12 mouse cellular contexts compared by ENCODE assay signal in the genomic region with DNA sequence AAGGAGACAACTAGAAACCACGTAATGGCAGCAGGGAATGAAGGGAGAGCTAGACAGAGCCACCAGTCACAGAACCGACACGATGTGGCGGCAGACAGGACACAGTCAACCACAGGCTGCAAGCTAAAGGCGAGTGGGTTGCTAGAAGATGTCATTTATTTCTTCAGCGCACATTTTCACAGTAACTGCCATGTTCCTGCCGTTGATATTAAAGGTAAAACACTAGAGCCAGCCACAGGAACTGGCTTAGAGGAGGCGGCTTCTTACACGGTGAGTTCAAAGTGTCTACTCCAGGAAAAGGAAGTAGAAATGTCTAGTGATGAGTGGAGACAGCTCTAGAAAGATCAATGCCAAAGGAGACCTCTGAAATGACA. TPM values are rescaled to one million over a fixed set of nuclear protein-coding genes. Genes with fewer than 3 reads are reported as not detected.
A peak's percentile ranks its signal among the peaks of the same experiment; 100 is the strongest.
DNase-seq lines count a peak whose midpoint lies in the region; ATAC-seq and TF ChIP-seq lines count a peak whose summit lies in the region.
"Had no signal": no experiment of that assay in that cellular context is flagged by ENCODE, and none has a peak within 500 bp of the region (broad histone marks: within the 10 kb centered on the region; RNA-seq: fewer than 3 reads in every experiment).

No protein-coding gene starts in this region.

- peaks cover 13% of the 10 kb centered on the region for H3K4me1 ChIP-seq in embryonic facial prominence, embryonic 12.5 days
- H3K4me1 ChIP-seq in embryonic facial prominence, embryonic 10.5 days: peaks cover 11% of the 10 kb centered on the region
- peaks cover 33 to 38% of the 10 kb centered on the region in 2 experiments for H3K4me1 ChIP-seq in MEL (ENCODE audit: control insufficient read depth in 1 of 2, insufficient read depth in 2 of 2, low read length in 2 of 2)
- peaks cover 67% of the 10 kb centered on the region for H3K4me1 ChIP-seq in liver, embryonic 12.5 days
- peaks cover under 1% of the 10 kb centered on the region; the same call in 1 of the 2 replicates for H3K4me1 ChIP-seq in midbrain, postnatal 0 days (ENCODE audit: insufficient read depth, low read length)
- H3K4me1 ChIP-seq in heart, embryonic 10.5 days: peaks cover 29% of the 10 kb centered on the region

- no peaks in the 10 kb centered on the region for H3K27me3 ChIP-seq in embryonic facial prominence, embryonic 12.5 days
- H3K27me3 ChIP-seq in embryonic facial prominence, embryonic 10.5 days (replicated peaks; ENCODE audit: low read depth, poor library complexity, severe bottlenecking): no peaks in the 10 kb centered on the region
- H3K27me3 ChIP-seq in MEL (ENCODE audit: control insufficient read depth in 1 of 2, insufficient read depth in 2 of 2, low read length in 2 of 2): no peaks in the 10 kb centered on the region
- H3K27me3 ChIP-seq in liver, embryonic 12.5 days (replicated peaks): no peaks in the 10 kb centered on the region
- H3K27me3 ChIP-seq in midbrain, postnatal 0 days (ENCODE audit: insufficient read depth, low read length): no peaks in the 10 kb centered on the region
- H3K27me3 ChIP-seq in heart, embryonic 10.5 days (ENCODE audit: insufficient read depth, poor library complexity, severe bottlenecking): no peaks in the 10 kb centered on the region
- H3K27me3 ChIP-seq: embryonic facial prominence, embryonic 15.5 days had no signal

- H3K4me2 ChIP-seq in embryonic facial prominence, embryonic 12.5 days (replicated peaks): no peak overlapping the region
- peak overlapping the region; percentile 54 for H3K4me2 ChIP-seq in liver, embryonic 12.5 days
- H3K4me2 ChIP-seq in midbrain, postnatal 0 days (ENCODE audit: low read depth, low read length, poor library complexity, severe bottlenecking): no peak overlapping the region
- H3K4me2 ChIP-seq: embryonic facial prominence, embryonic 15.5 days had no signal

- no peaks in the 10 kb centered on the region for H3K36me3 ChIP-seq in embryonic facial prominence, embryonic 12.5 days
- peaks cover 21% of the 10 kb centered on the region for H3K36me3 ChIP-seq in embryonic facial prominence, embryonic 10.5 days (replicated peaks)
- H3K36me3 ChIP-seq in MEL (ENCODE audit: control insufficient read depth in 1 of 2, insufficient read depth in 2 of 2, low read length in 2 of 2): peaks cover 0 to 50% of the 10 kb centered on the region in 2 experiments; a peak in 2 of 4 replicates
- H3K36me3 ChIP-seq in liver, embryonic 12.5 days: peaks cover 12% of the 10 kb centered on the region
- 0 out of 2 replicates have a peak, but pooled peaks cover 2% of the 10 kb centered on the region for H3K36me3 ChIP-seq in midbrain, postnatal 0 days (ENCODE audit: insufficient read depth, low read length)
- H3K36me3 ChIP-seq in heart, embryonic 10.5 days: peaks cover 9% of the 10 kb centered on the region
- H3K36me3 ChIP-seq: embryonic facial prominence, embryonic 15.5 days had no signal

- WGBS in embryonic facial prominence, embryonic 12.5 days: 88% methylated on average over 9 of the region's 9 CpGs
- 84% methylated on average over 9 of the region's 9 CpGs for WGBS in embryonic facial prominence, embryonic 10.5 days
- WGBS in liver, embryonic 12.5 days (ENCODE audit: insufficient replicate concordance): 17% methylated on average over 9 of the region's 9 CpGs
- 83% methylated on average over 9 of the region's 9 CpGs for WGBS in midbrain, postnatal 0 days
- 80% methylated on average over 9 of the region's 9 CpGs for WGBS in heart, embryonic 10.5 days

- no peak overlapping the region for H3K4me3 ChIP-seq in embryonic facial prominence, embryonic 12.5 days
- no peak overlapping the region for H3K4me3 ChIP-seq in embryonic facial prominence, embryonic 10.5 days
- H3K4me3 ChIP-seq in MEL (ENCODE audit: control insufficient read depth in 1 of 2, insufficient read depth in 1 of 2, low read depth in 2 of 2, low read length in 2 of 2): peak overlapping the region; percentile 1 to 50
- H3K4me3 ChIP-seq in liver, embryonic 12.5 days: peak overlapping the region; percentile 19; the same call in 1 of the 2 replicates
- no peak overlapping the region for H3K4me3 ChIP-seq in midbrain, postnatal 0 days (ENCODE audit: low read depth, low read length)
- no peak overlapping the region for H3K4me3 ChIP-seq in heart, embryonic 10.5 days
- H3K4me3 ChIP-seq: embryonic facial prominence, embryonic 15.5 days had no signal

- H3K79me2 ChIP-seq in MEL (ENCODE audit: control insufficient read depth, insufficient read depth, low read length, poor library complexity): peaks cover 24% of the 10 kb centered on the region

- no peak for TF ChIP-seq CTCF in MEL (IDR thresholded peaks at IDR 0.05 in 2 of 3, conservative IDR thresholded peaks at IDR 0.05 in 1 of 3; ENCODE audit: control insufficient read depth in 1 of 3, insufficient read depth in 1 of 3, low read depth in 2 of 3, low read length in 3 of 3, poor library complexity in 1 of 3, severe bottlenecking in 1 of 3)
- TF ChIP-seq CTCF in midbrain, postnatal 0 days (IDR thresholded peaks at IDR 0.05): no peak

- 0 out of 2 replicates have a peak overlapping the region, but pooled peaks have one; percentile 17 for H3K27ac ChIP-seq in embryonic facial prominence, embryonic 12.5 days
- no peak overlapping the region for H3K27ac ChIP-seq in embryonic facial prominence, embryonic 10.5 days (replicated peaks)
- H3K27ac ChIP-seq in MEL (ENCODE audit: control insufficient read depth, low read depth, low read length): peak overlapping the region; percentile 98
- peak overlapping the region; percentile 84 for H3K27ac ChIP-seq in liver, embryonic 12.5 days
- no peak overlapping the region for H3K27ac ChIP-seq in midbrain, postnatal 0 days (ENCODE audit: low read depth, low read length)
- H3K27ac ChIP-seq in heart, embryonic 10.5 days: no peak overlapping the region

- no peaks in the 10 kb centered on the region for H3K9me3 ChIP-seq in embryonic facial prominence, embryonic 12.5 days
- no peaks in the 10 kb centered on the region for H3K9me3 ChIP-seq in embryonic facial prominence, embryonic 10.5 days
- H3K9me3 ChIP-seq in MEL (replicated peaks; ENCODE audit: insufficient read depth, low read length): no peaks in the 10 kb centered on the region
- H3K9me3 ChIP-seq in liver, embryonic 12.5 days (replicated peaks): no peaks in the 10 kb centered on the region
- H3K9me3 ChIP-seq in midbrain, postnatal 0 days (ENCODE audit: low read length): no peaks in the 10 kb centered on the region
- no peaks in the 10 kb centered on the region for H3K9me3 ChIP-seq in heart, embryonic 10.5 days
- H3K9me3 ChIP-seq: embryonic facial prominence, embryonic 15.5 days had no signal

- ATAC-seq in embryonic facial prominence, embryonic 12.5 days (ENCODE audit: insufficient number of reproducible peaks, insufficient read depth, low FRiP score, low TSS enrichment): no peak
- ATAC-seq in liver, embryonic 12.5 days: peak; percentile 35; the same call in 1 of the 2 replicates
- ATAC-seq in midbrain, postnatal 0 days (ENCODE audit: low FRiP score): no peak

- no peak for TF ChIP-seq RAD21 in MEL (IDR thresholded peaks at IDR 0.05; ENCODE audit: low read depth, low read length)

- no peak overlapping the region for H3K9ac ChIP-seq in embryonic facial prominence, embryonic 12.5 days
- H3K9ac ChIP-seq in MEL (ENCODE audit: control insufficient read depth, low read depth, low read length, poor library complexity, severe bottlenecking): peak overlapping the region; percentile 85
- peak overlapping the region; percentile 63 for H3K9ac ChIP-seq in liver, embryonic 12.5 days
- no peak overlapping the region for H3K9ac ChIP-seq in midbrain, postnatal 0 days (replicated peaks; ENCODE audit: low read length, poor library complexity, severe bottlenecking)
- H3K9ac ChIP-seq: embryonic facial prominence, embryonic 15.5 days had no signal

- TF ChIP-seq EP300 in MEL (IDR thresholded peaks at IDR 0.05; ENCODE audit: low read depth in 1 of 2, low read length in 2 of 2): no peak

- TF ChIP-seq POLR2A in MEL (IDR thresholded peaks at IDR 0.05; ENCODE audit: control insufficient read depth in 1 of 2, insufficient read depth in 1 of 2, low read depth in 1 of 2, low read length in 2 of 2, poor library complexity in 1 of 2): peak; percentile 5 to 36; a peak in 1 of 4 replicates

- DNase-seq in embryonic facial prominence, embryonic 10.5 days (ENCODE audit: low spot score): no peak
- DNase-seq in MEL (ENCODE audit: low read depth, low spot score): peak; percentile 82
- DNase-seq in natural killer cell, adult 2 months (ENCODE audit: low spot score in 2 of 2): peak; percentile 51 to 71
- DNase-seq in frontal cortex, postnatal 25 days (ENCODE audit: low spot score in 2 of 2): no peak
- DNase-seq in midbrain, postnatal 0 days (ENCODE audit: low spot score): no peak
- DNase-seq in heart, embryonic 10.5 days (ENCODE audit: low spot score): no peak
- DNase-seq: cerebellum, adult 2 months; retina, postnatal 1 day had no signal

RNA-seq across cellular contexts. Expression of gene Zbtb25, which starts 7.1 kb away (rescaled TPM):
- polyA plus RNA-seq in embryonic facial prominence, embryonic 12.5 days (2016; fragmentation: Nextera tagmentation; extraction: Ambion mirVana): 20.6 and 22.4 TPM in 2 replicates
- 14.6 and 17.7 TPM in 2 replicates for polyA plus RNA-seq in embryonic facial prominence, embryonic 10.5 days (2016; fragmentation: Nextera tagmentation; extraction: Ambion mirVana)
- 5.1 and 5.5 TPM in 2 replicates for total RNA-seq in MEL (2012; rRNA removed)
- 10 to 100 TPM in 1 of 2 experiments, not detected in 1; 12.3 TPM for polyA plus RNA-seq in MEL (2012; ENCODE audit: insufficient read depth in 1 of 2, insufficient read length in 2 of 2, low read depth in 1 of 2, low replicate concordance in 2 of 2, missing spikeins in 1 of 2)
- 10.3 and 10.8 TPM in 2 replicates for polyA plus RNA-seq in liver, embryonic 12.5 days (2016; fragmentation: Nextera tagmentation; extraction: Ambion mirVana)
- total RNA-seq in midbrain, postnatal 0 days (2014; rRNA removed): 19.9 and 24.4 TPM in 2 replicates
- 10.9 and 11.5 TPM in 2 replicates for polyA plus RNA-seq in midbrain, postnatal 0 days (2015; fragmentation: Nextera tagmentation; extraction: Ambion mirVana)
- 12.7 and 16.8 TPM in 2 replicates for polyA plus RNA-seq in heart, embryonic 10.5 days (2016; fragmentation: Nextera tagmentation; extraction: Ambion mirVana)

RNA-seq across cellular contexts. Expression of gene Zbtb1, which starts 7.8 kb away (rescaled TPM):
- 11.0 and 11.7 TPM in 2 replicates for polyA plus RNA-seq in embryonic facial prominence, embryonic 12.5 days (2016; fragmentation: Nextera tagmentation; extraction: Ambion mirVana)
- 9.4 and 10.0 TPM in 2 replicates for polyA plus RNA-seq in embryonic facial prominence, embryonic 10.5 days (2016; fragmentation: Nextera tagmentation; extraction: Ambion mirVana)
- 6.3 and 7.0 TPM in 2 replicates for total RNA-seq in MEL (2012; rRNA removed)
- polyA plus RNA-seq in MEL (2012; ENCODE audit: insufficient read depth in 1 of 2, insufficient read length in 2 of 2, low read depth in 1 of 2, low replicate concordance in 2 of 2, missing spikeins in 1 of 2): 1 to 10 TPM in 1 of 2 experiments, not detected in 1; 5.1 TPM
- polyA plus RNA-seq in liver, embryonic 12.5 days (2016; fragmentation: Nextera tagmentation; extraction: Ambion mirVana): 7.3 and 8.2 TPM in 2 replicates
- 2.9 and 3.4 TPM in 2 replicates for total RNA-seq in midbrain, postnatal 0 days (2014; rRNA removed)
- 1.7 and 1.9 TPM in 2 replicates for polyA plus RNA-seq in midbrain, postnatal 0 days (2015; fragmentation: Nextera tagmentation; extraction: Ambion mirVana)
- polyA plus RNA-seq in heart, embryonic 10.5 days (2016; fragmentation: Nextera tagmentation; extraction: Ambion mirVana): 8.9 and 10.2 TPM in 2 replicates

RNA-seq across cellular contexts. Expression of gene Akap5, which starts 37.6 kb away (rescaled TPM):
- 1.9 and 2.3 TPM in 2 replicates for polyA plus RNA-seq in embryonic facial prominence, embryonic 12.5 days (2016; fragmentation: Nextera tagmentation; extraction: Ambion mirVana)
- 2.3 and 2.7 TPM in 2 replicates for polyA plus RNA-seq in embryonic facial prominence, embryonic 10.5 days (2016; fragmentation: Nextera tagmentation; extraction: Ambion mirVana)
- total RNA-seq in MEL (2012; rRNA removed): 0.69 and 0.72 TPM in 2 replicates
- polyA plus RNA-seq in MEL (2012; ENCODE audit: insufficient read depth in 1 of 2, insufficient read length in 2 of 2, low read depth in 1 of 2, low replicate concordance in 2 of 2, missing spikeins in 1 of 2): under 1 TPM in 1 of 2 experiments, not detected in 1; 0.65 TPM
- 0.98 and 1.0 TPM in 2 replicates for polyA plus RNA-seq in liver, embryonic 12.5 days (2016; fragmentation: Nextera tagmentation; extraction: Ambion mirVana)
- 17.2 and 18.0 TPM in 2 replicates for total RNA-seq in midbrain, postnatal 0 days (2014; rRNA removed)
- polyA plus RNA-seq in midbrain, postnatal 0 days (2015; fragmentation: Nextera tagmentation; extraction: Ambion mirVana): 9.4 and 10.7 TPM in 2 replicates
- 9.5 and 12.3 TPM in 2 replicates for polyA plus RNA-seq in heart, embryonic 10.5 days (2016; fragmentation: Nextera tagmentation; extraction: Ambion mirVana)

RNA-seq across cellular contexts. Expression of gene Hspa2, which starts 41.7 kb away (rescaled TPM):
- polyA plus RNA-seq in embryonic facial prominence, embryonic 12.5 days (2016; fragmentation: Nextera tagmentation; extraction: Ambion mirVana): 4.4 and 5.6 TPM in 2 replicates
- 5.4 and 5.9 TPM in 2 replicates for polyA plus RNA-seq in embryonic facial prominence, embryonic 10.5 days (2016; fragmentation: Nextera tagmentation; extraction: Ambion mirVana)
- 5.3 and 6.6 TPM in 2 replicates for total RNA-seq in MEL (2012; rRNA removed)
- polyA plus RNA-seq in MEL (2012; ENCODE audit: insufficient read depth in 1 of 2, insufficient read length in 2 of 2, low read depth in 1 of 2, low replicate concordance in 2 of 2, missing spikeins in 1 of 2): 1 to 10 TPM in 1 of 2 experiments, not detected in 1; 9.3 TPM
- 2.1 and 2.9 TPM in 2 replicates for polyA plus RNA-seq in liver, embryonic 12.5 days (2016; fragmentation: Nextera tagmentation; extraction: Ambion mirVana)
- total RNA-seq in midbrain, postnatal 0 days (2014; rRNA removed): 10.2 and 13.6 TPM in 2 replicates
- polyA plus RNA-seq in midbrain, postnatal 0 days (2015; fragmentation: Nextera tagmentation; extraction: Ambion mirVana): 7.6 and 8.8 TPM in 2 replicates
- 14.4 and 24.4 TPM in 2 replicates for polyA plus RNA-seq in heart, embryonic 10.5 days (2016; fragmentation: Nextera tagmentation; extraction: Ambion mirVana)

RNA-seq across cellular contexts. Expression of gene Ppp1r36, which starts 55.0 kb away (rescaled TPM):
- 2.0 and 2.1 TPM in 2 replicates for polyA plus RNA-seq in embryonic facial prominence, embryonic 12.5 days (2016; fragmentation: Nextera tagmentation; extraction: Ambion mirVana)
- polyA plus RNA-seq in embryonic facial prominence, embryonic 10.5 days (2016; fragmentation: Nextera tagmentation; extraction: Ambion mirVana): 1.6 and 1.8 TPM in 2 replicates
- total RNA-seq in MEL (2012; rRNA removed): not detected in 2 replicates
- polyA plus RNA-seq in MEL (2012; ENCODE audit: insufficient read depth in 1 of 2, insufficient read length in 2 of 2, low read depth in 1 of 2, low replicate concordance in 2 of 2, missing spikeins in 1 of 2): not detected
- 0.18 and 0.29 TPM in 2 replicates for polyA plus RNA-seq in liver, embryonic 12.5 days (2016; fragmentation: Nextera tagmentation; extraction: Ambion mirVana)
- 0.27 and 0.94 TPM in 2 replicates for total RNA-seq in midbrain, postnatal 0 days (2014; rRNA removed)
- polyA plus RNA-seq in midbrain, postnatal 0 days (2015; fragmentation: Nextera tagmentation; extraction: Ambion mirVana): 1.5 and 2.0 TPM in 2 replicates
- polyA plus RNA-seq in heart, embryonic 10.5 days (2016; fragmentation: Nextera tagmentation; extraction: Ambion mirVana): 1.8 and 3.0 TPM in 2 replicates
- polyA plus RNA-seq: large intestine, adult 2 months had no signal

Comparison
In these comparisons a context has a peak if more than half of its experiments do, and no peak if none do; other contexts are left out.
1. H3K27ac ChIP-seq: peak in embryonic facial prominence, embryonic 12.5 days (single experiment), MEL (single experiment) and liver, embryonic 12.5 days (single experiment); none in embryonic facial prominence, embryonic 10.5 days (single experiment), midbrain, postnatal 0 days (single experiment) and heart, embryonic 10.5 days (single experiment).
2. H3K4me3 ChIP-seq: peak in MEL (2 of 2) and liver, embryonic 12.5 days (single experiment); none in embryonic facial prominence, embryonic 12.5 days (single experiment), embryonic facial prominence, embryonic 10.5 days (single experiment), midbrain, postnatal 0 days (single experiment) and heart, embryonic 10.5 days (single experiment).
3. H3K9ac ChIP-seq: peak in MEL (single experiment) and liver, embryonic 12.5 days (single experiment); none in embryonic facial prominence, embryonic 12.5 days (single experiment) and midbrain, postnatal 0 days (single experiment).
4. DNase-seq: peak in MEL (single experiment) and natural killer cell, adult 2 months (2 of 2); none in embryonic facial prominence, embryonic 10.5 days (single experiment), frontal cortex, postnatal 25 days (0 of 2), midbrain, postnatal 0 days (single experiment) and heart, embryonic 10.5 days (single experiment).